Mouse (Mus musculus): ENCODE data around the gene Astn2.
A peak's percentile ranks its signal among the peaks of the same experiment; 100 is the strongest.

The Astn2 gene

DNA sequence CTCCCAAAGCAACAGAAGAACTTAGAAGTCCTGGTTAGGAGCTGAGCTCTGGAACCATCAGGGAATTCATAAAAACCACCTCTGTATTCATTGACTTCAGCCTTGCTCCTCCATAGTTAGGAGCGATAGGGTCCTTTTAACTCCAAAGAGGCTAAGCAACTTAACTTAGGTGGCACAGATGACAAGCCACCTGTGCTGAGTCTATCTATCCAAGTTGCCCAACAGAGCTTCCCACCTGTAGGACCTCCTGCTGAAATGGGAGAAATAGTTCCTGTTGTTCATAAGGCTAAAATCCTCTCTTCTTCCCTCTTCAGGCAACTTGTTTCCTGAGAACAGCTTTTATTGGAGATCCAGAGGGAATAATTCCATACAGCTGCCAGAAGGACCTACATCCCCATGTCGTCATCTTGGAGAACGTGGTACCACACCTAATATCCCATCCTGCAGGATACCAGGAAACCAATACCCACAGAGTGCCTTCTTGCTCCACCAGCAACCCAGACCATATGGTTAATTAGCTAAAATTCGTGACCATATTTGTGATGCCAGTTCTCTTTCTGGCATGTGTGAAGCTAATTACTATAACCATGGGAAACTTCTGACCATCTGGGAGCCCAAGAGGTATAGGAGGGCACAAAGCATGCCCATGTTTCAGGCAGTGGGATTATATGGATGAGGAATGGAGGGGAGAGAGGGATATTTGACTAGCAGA lies 730.0 kb downstream of the Astn2 start:
- DNase-seq (ENCODE audit: low spot score in 2 of 2): no peak

DNA sequence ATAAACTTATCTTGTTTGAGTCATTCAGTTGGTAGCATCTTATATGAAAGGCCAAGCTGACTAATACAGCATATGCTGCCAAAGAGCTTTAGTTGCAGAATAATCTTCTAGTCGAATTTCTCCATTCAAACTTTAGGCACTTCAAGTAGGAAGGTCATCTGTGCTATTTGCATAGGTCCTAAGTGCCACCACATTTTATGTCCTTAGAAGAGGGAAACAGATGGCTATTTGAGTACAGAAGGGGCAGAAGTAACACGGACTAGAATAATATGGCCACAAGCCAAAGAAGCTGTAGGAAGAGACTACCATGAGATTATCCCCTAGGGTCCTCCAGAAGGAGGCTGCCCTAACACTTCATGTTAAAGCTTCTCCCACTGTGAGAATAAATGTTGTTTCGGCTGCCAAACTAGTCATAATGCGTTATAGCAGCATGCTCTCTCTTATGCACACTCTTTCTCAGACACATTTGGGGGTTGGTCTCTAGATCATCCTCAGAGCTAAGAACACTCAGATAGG lies 730.9 kb downstream of the Astn2 start:
- DNase-seq (ENCODE audit: low spot score in 2 of 2): no peak

DNA sequence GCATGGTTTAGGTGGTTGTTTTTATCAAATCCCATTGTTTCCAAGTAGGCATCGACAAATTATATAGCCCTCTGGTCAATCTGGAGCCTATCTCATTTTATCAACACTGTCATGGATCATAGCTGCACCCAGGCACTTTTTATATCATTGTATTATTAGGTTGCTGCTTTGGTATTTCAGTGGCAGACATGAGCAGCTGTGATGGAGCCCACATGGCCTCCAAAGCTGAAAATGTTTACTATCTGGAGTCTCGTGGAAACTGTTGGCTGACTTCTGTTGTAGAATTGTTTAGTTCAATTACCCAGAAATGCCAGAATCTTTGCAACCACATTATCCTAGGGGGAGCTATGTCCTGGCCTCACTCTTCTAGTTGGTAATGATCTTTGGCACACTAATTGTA lies 732.1 kb downstream of the Astn2 start:
- DNase-seq (ENCODE audit: low spot score in 2 of 2): no peak

- DNase-seq (ENCODE audit: low spot score in 2 of 2): no peak
These were observed 732.7 kb downstream of the Astn2 start for GRCm38 (mm10) chr4:65671585-65672184.

GRCm38 (mm10) chr4:65667030-65667610 lies 737.3 kb downstream of the Astn2 start:
- DNase-seq (ENCODE audit: low spot score in 2 of 2): no peak

GRCm38 (mm10) chr4:65663176-65663575 lies 741.2 kb downstream of the Astn2 start:
- DNase-seq (ENCODE audit: low spot score in 2 of 2): no peak

GRCm38 (mm10) chr4:65654723-65655122 lies 749.7 kb downstream of the Astn2 start:
- DNase-seq (ENCODE audit: low spot score in 2 of 2): peak; percentile 65 to 80

- DNase-seq (ENCODE audit: low spot score in 2 of 2): no peak
These were observed 761.8 kb downstream of the Astn2 start for GRCm38 (mm10) chr4:65642611-65643010.

DNA sequence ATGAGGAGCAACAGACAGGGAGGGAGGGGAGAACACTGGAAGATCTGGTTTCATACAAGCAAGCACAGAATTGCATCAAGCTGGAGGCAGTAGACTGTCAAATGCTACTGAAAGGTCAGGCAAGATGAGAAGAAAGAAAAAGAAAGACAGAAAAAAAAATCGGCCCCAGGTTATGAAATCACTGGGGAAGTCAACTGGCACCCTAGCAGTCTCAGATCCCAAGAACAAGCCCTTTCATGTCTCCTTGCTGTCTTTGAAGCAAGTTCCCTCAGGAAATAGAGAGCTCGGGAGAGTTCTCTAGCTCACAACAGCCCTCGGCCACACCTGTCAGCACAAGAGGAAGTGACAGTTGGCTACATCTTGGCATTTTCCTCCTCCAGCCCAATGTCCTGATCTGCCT lies 766.2 kb downstream of the Astn2 start:
- no peak for DNase-seq (ENCODE audit: low spot score in 2 of 2)

- DNase-seq (ENCODE audit: low spot score in 2 of 2): no peak
These were observed 784.3 kb downstream of the Astn2 start for GRCm38 (mm10) chr4:65620125-65620524.

- no peak for DNase-seq (ENCODE audit: low spot score in 2 of 2)
These were observed 791.3 kb downstream of the Astn2 start for GRCm38 (mm10) chr4:65613135-65613534.

GRCm38 (mm10) chr4:65610896-65611295 lies 793.5 kb downstream of the Astn2 start:
- no peak for DNase-seq (ENCODE audit: low spot score in 2 of 2)

GRCm38 (mm10) chr4:65610329-65610728 lies 794.1 kb downstream of the Astn2 start:
- no peak for DNase-seq (ENCODE audit: low spot score in 2 of 2)

DNA sequence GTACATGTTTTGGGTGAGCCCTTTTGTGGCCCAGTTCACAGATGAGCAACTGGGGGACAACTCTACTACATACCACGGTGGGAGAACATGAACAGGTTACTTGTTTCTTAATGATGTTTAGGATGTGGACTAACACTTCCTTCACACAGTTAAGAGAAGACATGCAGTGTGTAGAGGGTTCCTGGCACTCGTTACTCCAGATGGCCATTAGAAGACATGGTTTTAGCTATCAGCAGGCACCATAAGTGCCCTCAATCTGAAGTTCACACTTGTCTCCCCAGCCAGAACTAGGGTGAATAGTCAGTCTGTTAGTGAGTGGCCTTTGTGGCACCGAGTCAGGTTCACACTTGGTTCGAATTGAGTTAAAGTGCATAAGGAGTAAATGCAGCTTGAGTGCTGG lies 796.3 kb downstream of the Astn2 start:
- no peak for DNase-seq (ENCODE audit: low spot score in 2 of 2)

DNA sequence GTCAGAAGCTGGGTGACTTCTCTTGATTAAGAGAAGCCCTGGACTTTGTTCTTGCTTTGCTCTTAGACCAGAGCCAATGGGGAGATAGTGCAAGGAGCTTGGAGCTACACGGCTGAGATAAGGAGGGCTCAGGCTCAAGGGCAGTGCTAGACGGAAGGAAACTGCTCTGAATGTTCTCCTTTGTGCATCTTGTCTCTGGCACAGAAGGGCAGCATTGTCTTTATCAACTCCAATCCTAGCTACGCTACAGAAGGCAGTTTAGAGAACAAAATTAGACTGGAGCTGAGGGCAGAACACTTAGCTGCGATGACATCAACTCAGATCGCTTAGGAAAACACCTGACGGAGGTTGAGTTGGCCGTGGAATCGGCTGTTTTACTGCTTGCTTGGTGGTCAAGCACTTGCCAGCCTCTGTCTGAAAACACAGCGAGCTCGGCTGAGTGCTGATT lies 797.2 kb downstream of the Astn2 start:
- no peak for DNase-seq (ENCODE audit: low spot score in 2 of 2)

GRCm38 (mm10) chr4:65605151-65605702 lies 799.2 kb downstream of the Astn2 start:
- DNase-seq (ENCODE audit: low spot score in 2 of 2): no peak

- DNase-seq (ENCODE audit: low spot score in 2 of 2): peak; percentile 98 to 99
These were observed 799.8 kb downstream of the Astn2 start, which contains the start of gene Trim32 for GRCm38 (mm10) chr4:65604504-65605150. Trim32 (plus strand) TSS chr4:65604986.

GRCm38 (mm10) chr4:65594601-65595369 lies 809.6 kb downstream of the Astn2 start:
- DNase-seq (ENCODE audit: low spot score in 2 of 2): no peak

- DNase-seq (ENCODE audit: low spot score in 2 of 2): no peak
These were observed 814.6 kb downstream of the Astn2 start for GRCm38 (mm10) chr4:65589780-65590179.

- no peak for DNase-seq (ENCODE audit: low spot score in 2 of 2)
These were observed 817.5 kb downstream of the Astn2 start for GRCm38 (mm10) chr4:65586947-65587346.

DNA sequence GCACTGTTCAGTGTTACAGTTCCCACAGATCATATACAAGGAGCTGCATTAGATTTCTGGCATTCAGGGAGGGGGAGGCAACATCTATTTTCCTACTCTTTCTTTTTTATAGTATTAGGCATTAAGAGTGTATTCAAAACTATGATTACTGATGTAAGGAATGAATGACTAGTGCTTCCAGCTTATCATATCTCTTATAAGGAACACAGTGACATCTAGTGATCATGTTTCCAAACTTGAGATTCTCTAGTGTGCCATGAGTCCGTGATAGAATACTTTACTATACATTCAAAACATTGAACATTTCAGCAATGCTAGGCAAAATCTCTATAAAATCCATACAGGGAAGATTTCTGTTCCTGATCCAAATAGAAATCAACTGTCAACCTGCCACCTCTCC lies 824.2 kb downstream of the Astn2 start:
- no peak for DNase-seq (ENCODE audit: low spot score in 2 of 2)

Data from urinary bladder, postnatal 4 days (tissue).